Mouse (Mus musculus) adipocyte (in vitro differentiated cells): Measurements from ENCODE around the gene Acsl5.

Experiments used
- DNase-seq: peaks from one replicate; pipeline ENCODE4 v3.0.0-alpha.2; 2016; ENCODE audit warnings: low spot score

Acsl5 gene

GRCm38 (mm10) chr19:55284093-55284492, 32.4 kb downstream of the Acsl5 start:
- no peak for DNase-seq

GRCm38 (mm10) chr19:55286034-55286433, 34.3 kb downstream of the Acsl5 start:
- no peak for DNase-seq

GRCm38 (mm10) chr19:55288974-55289373, 37.2 kb downstream of the Acsl5 start:
- DNase-seq, result no peak

- no peak for DNase-seq
Observed at GRCm38 (mm10) chr19:55290621-55291270, 39.0 kb downstream of the Acsl5 start.

GRCm38 (mm10) chr19:55292210-55292850, 40.6 kb downstream of the Acsl5 start:
- peak; percentile 14 for DNase-seq

- peak; percentile 14 for DNase-seq
Observed at GRCm38 (mm10) chr19:55293175-55293574, 41.4 kb downstream of the Acsl5 start.

GRCm38 (mm10) chr19:55295075-55295474, 43.3 kb downstream of the Acsl5 start:
- no peak for DNase-seq

- no peak for DNase-seq
Observed at GRCm38 (mm10) chr19:55295556-55295955, 43.8 kb downstream of the Acsl5 start.

- no peak for DNase-seq
Observed at GRCm38 (mm10) chr19:55296301-55296700, 44.6 kb downstream of the Acsl5 start.

- no peak for DNase-seq
Observed at GRCm38 (mm10) chr19:55297489-55297888, 45.8 kb downstream of the Acsl5 start.

- peak; percentile 76 for DNase-seq
Observed at GRCm38 (mm10) chr19:55297961-55298360, 46.2 kb downstream of the Acsl5 start.

- DNase-seq, result no peak
Observed at GRCm38 (mm10) chr19:55299378-55299777, 47.6 kb downstream of the Acsl5 start.

- no peak for DNase-seq
Observed at GRCm38 (mm10) chr19:55300525-55300924, 48.8 kb downstream of the Acsl5 start.

GRCm38 (mm10) chr19:55305024-55305423, 53.3 kb downstream of the Acsl5 start:
- DNase-seq, result peak; percentile 34

- no peak for DNase-seq
Observed at GRCm38 (mm10) chr19:55311874-55312273, 60.1 kb downstream of the Acsl5 start.

- DNase-seq, result no peak
Observed at GRCm38 (mm10) chr19:55313649-55314048, 61.9 kb downstream of the Acsl5 start.

- DNase-seq, result peak; percentile 22
Observed at GRCm38 (mm10) chr19:55315452-55316108, 63.8 kb downstream of the Acsl5 start, which contains the start of gene Zdhhc6. TSS of gene Zdhhc6 (minus strand) at chr19:55316032.

GRCm38 (mm10) chr19:55316109-55316714, 64.5 kb downstream of the Acsl5 start, which contains the start of gene Vti1a:
TSS of gene Vti1a (plus strand) at chr19:55316295.
- peak; percentile 94 for DNase-seq

GRCm38 (mm10) chr19:55316901-55317300, 65.2 kb downstream of the Acsl5 start:
- no peak for DNase-seq

- no peak for DNase-seq
Observed at GRCm38 (mm10) chr19:55319036-55319435, 67.3 kb downstream of the Acsl5 start.

- DNase-seq, result no peak
Observed at GRCm38 (mm10) chr19:55319521-55319920, 67.8 kb downstream of the Acsl5 start.

- no peak for DNase-seq
Observed at GRCm38 (mm10) chr19:55322604-55323003, 70.9 kb downstream of the Acsl5 start.

- no peak for DNase-seq
Observed at GRCm38 (mm10) chr19:55327510-55327909, 75.8 kb downstream of the Acsl5 start.
